Mouse (Mus musculus): ENCODE measurements around the gene Kcnip2. TPM values are rescaled to one million over a fixed set of nuclear protein-coding genes. Genes with fewer than 3 reads are reported as not detected.

The Kcnip2 gene
- total RNA-seq, 2 experiments from 2014 or later: 205 to 217 TPM

DNA sequence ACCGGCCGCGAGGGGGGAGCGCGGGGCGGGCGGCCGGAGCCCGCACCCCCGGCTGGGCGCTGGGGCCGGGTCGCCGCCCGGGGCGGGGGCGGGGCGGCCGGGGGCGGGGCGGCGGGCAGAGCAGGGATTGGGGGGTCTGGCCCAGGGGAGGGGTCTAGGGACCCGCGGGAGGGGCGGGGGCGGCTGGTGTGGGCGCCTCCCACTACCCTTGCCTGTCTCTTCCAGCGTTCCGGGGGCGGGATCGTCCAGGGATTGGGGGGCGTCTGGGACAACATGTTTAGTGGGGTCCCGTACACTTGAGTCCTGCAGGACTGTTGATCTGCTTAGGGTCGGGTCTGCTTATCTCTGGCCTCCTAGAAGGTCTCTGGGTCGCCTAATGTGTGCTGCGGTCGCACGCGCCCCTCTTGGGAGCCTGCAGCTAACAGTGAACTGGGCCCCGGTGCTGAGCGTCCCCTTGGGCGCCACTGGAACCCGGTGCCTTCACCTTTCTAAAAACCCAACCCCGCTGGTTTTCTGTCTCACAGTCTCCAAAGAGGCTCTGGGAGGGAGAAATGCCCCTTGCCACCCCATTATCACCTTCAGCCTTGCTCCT, 72.8 kb downstream of the Kcnip2 start:
- intact Hi-C loops (cut with DNase I): no loop called here
- no peak for DNase-seq (ENCODE audit: low spot score)

DNA sequence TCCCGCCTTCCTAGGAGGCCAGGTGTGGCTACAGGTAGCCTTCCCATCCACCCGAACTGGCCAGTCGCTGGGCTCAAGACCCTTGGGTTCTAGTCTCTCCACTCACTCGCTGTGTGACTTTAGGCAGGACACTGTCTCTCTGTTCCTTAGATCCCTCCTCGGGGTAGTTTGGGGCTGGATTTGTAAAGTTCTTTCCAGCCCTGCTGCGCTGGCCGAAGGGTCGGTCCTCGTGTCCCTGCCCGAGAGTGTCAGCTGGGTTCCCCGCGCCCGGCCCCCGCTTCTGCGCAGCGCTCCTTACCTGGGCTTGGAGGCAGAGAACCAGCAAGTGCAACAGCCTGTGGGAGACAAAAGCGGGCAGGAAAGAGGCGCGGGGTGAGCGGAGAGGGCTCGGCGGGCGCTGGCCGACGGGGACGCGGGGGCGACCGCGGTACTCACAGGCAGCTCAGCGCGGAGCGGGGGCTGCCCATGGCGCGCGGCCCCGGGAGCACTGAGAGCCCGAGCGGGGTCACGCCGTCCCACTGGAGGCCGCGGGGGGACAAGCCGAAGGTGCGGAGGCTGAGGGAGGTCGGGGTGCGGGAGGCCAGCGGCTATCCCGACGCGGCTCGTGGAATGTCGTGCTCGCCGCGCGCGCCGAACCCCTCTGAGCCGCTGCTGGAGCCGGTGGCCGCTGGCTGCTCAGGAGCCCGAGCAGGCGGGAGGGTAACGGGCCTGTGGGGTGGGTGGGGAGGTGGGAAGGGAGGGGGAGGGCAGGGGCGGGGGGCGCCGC, 73.5 kb downstream of the Kcnip2 start, which contains the start of gene Fgf8:
TSS of gene Fgf8 (minus strand) at position 698 of the 766 bp plus-strand sequence.
- DNase-seq (ENCODE audit: low spot score): no peak
- intact Hi-C loops (cut with DNase I): no loop called here

Other genes with a start within 250 kb of the Kcnip2 start
- 10 to 100 TPM; 29.7 to 30.4 TPM for gene Fbxw4, start 155.7 kb downstream of the Kcnip2 start, total RNA-seq (2021)
- gene Fgf8, start 73.1 kb downstream of the Kcnip2 start, total RNA-seq (2021): not detected
- gene Npm3, start 66.5 kb downstream of the Kcnip2 start, total RNA-seq (2021): 10 to 100 TPM; 16.9 TPM
- gene Mgea5, start 32.2 kb downstream of the Kcnip2 start, total RNA-seq (2021): 10 to 100 TPM; 61.6 to 71.0 TPM
- gene Armh3, start 182.4 kb upstream of the Kcnip2 start, total RNA-seq (2021): 10 to 100 TPM; 14.8 to 16.0 TPM
- gene Hps6, start 187.4 kb upstream of the Kcnip2 start, total RNA-seq (2021): 1 to 10 TPM; 6.2 to 7.0 TPM
- 10 to 100 TPM; 14.0 to 14.9 TPM for gene Pprc1, start 228.8 kb upstream of the Kcnip2 start, total RNA-seq (2021)
- 10 to 100 TPM; 40.3 to 44.7 TPM for gene Ldb1, start 229.2 kb upstream of the Kcnip2 start, total RNA-seq (2021)